Mouse (Mus musculus) forebrain, embryonic 14.5 days (tissue): ENCODE data around the gene Zbtb3. TPM values are rescaled to one million over a fixed set of nuclear protein-coding genes. Genes with fewer than 3 reads are reported as not detected.

Experiments
- ATAC-seq: fragments of 200-750 bp; cut with Nextera tagmentation; 2 replicates; pipeline ENCODE4 v1.8.0; 2017; ENCODE audit warnings: mild to moderate bottlenecking, moderate library complexity
- DNase-seq: peaks from one replicate; pipeline ENCODE4 v3.0.0-alpha.2; 2015; ENCODE audit warnings: low spot score
- H3K27ac ChIP-seq: fragments of 300-500 bp; sonication (generic); 2 replicates; pipeline ENCODE4 v1.5.1; 2014; ENCODE audit warnings: low read depth, mild to moderate bottlenecking, control low read depth, low read length, moderate library complexity
- H3K27me3 ChIP-seq: fragments of 300-500 bp; sonication (generic); replicated peaks from 2 replicates; pipeline ENCODE4 v1.6.1; 2014; ENCODE audit warnings: low read length, control low read depth, mixed read lengths; ENCODE audit not compliant: control insufficient read depth, insufficient read depth
- H3K36me3 ChIP-seq: fragments of 300-500 bp; sonication (generic); 2 replicates; pipeline ENCODE4 v1.6.1; 2014; ENCODE audit warnings: low read length, control low read depth; ENCODE audit not compliant: control insufficient read depth, insufficient read depth
- H3K4me1 ChIP-seq: fragments of 300-500 bp; sonication (generic); 2 replicates; pipeline ENCODE4 v1.6.1; 2014; ENCODE audit warnings: antibody characterized with exemption, low read length, control low read depth; ENCODE audit not compliant: control insufficient read depth, insufficient read depth
- H3K4me2 ChIP-seq: fragments of 300-500 bp; sonication (generic); 2 replicates; pipeline ENCODE4 v1.6.1; 2014; ENCODE audit warnings: mild to moderate bottlenecking, control low read depth, low read length
- H3K4me3 ChIP-seq: fragments of 300-500 bp; sonication (generic); 2 replicates; pipeline ENCODE4 v1.5.1; 2014; ENCODE audit warnings: low read depth, low read length, control low read depth
- H3K9ac ChIP-seq: fragments of 300-500 bp; sonication (generic); 2 replicates; pipeline ENCODE4 v1.6.1; 2014; ENCODE audit warnings: mild to moderate bottlenecking, low read length, control low read depth, moderate library complexity
- H3K9me3 ChIP-seq: fragments of 300-500 bp; sonication (generic); replicated peaks from 2 replicates; pipeline ENCODE4 v1.6.1; 2016; ENCODE audit warnings: low read length, control low read depth, mixed read lengths; ENCODE audit not compliant: control insufficient read depth
- WGBS: fragments of 180-500 bp; shearing (Covaris S2); extraction: QIAGEN DNeasy Blood & Tissue Kit; methylation state at CpG from one replicate; pipeline ENCODE4 v1.1.7; 2014; 5-methylcytosine and 5-hydroxymethylcytosine counted together
- polyA plus RNA-seq: library from polyadenylated mRNA; unstranded; fragments of >200 nt; fragmentation: Nextera tagmentation; extraction: Ambion mirVana; gene quantifications from 2 replicates; pipeline ENCODE4 v1.2.1, GENCODE M21; 2014

The Zbtb3 gene
- polyA plus RNA-seq = 9.0 and 9.7 TPM in 2 replicates

GRCm38 (mm10) chr19:8802130-8802821 lies at the start of gene Zbtb3:
Gene Zbtb3 (plus strand): TSS chr19:8802555.
- ATAC-seq = peak; percentile 97
- under 1% methylated on average over 30 of the region's 30 CpGs for WGBS

GRCm38 (mm10) chr19:8755652-8756051 lies 46.7 kb upstream of the Zbtb3 start:
- H3K4me2 ChIP-seq = peak overlapping the region; percentile 84; the same call in 1 of the 2 replicates
- DNase-seq (no peak), ATAC-seq (no peak)
- H3K27ac ChIP-seq = no peak overlapping the region
- H3K36me3 ChIP-seq = peaks cover 45% of the 10 kb centered on the region
- H3K27me3 ChIP-seq = no peaks in the 10 kb centered on the region
- no peak overlapping the region for H3K4me3 ChIP-seq
- no peak overlapping the region for H3K9ac ChIP-seq
- H3K9me3 ChIP-seq = no peaks in the 10 kb centered on the region
- H3K4me1 ChIP-seq = peaks cover 8% of the 10 kb centered on the region; the same call in 1 of the 2 replicates
- 85% methylated on average over 3 of the region's 3 CpGs for WGBS

More at GRCm38 (mm10) chr19:8802130-8802821, at the start of gene Zbtb3:
- peaks cover 18% of the 10 kb centered on the region for H3K36me3 ChIP-seq
- H3K4me3 ChIP-seq = peak within 1 kb of the TSS; percentile 52
- no peaks in the 10 kb centered on the region for H3K27me3 ChIP-seq
- peak within 1 kb of the TSS; percentile 64 for H3K4me2 ChIP-seq
- H3K4me1 ChIP-seq = peaks cover 13% of the 10 kb centered on the region
- DNase-seq = peak; percentile 99
- H3K27ac ChIP-seq = peak within 1 kb of the TSS; percentile 90
- peak within 1 kb of the TSS; percentile 56 for H3K9ac ChIP-seq
- no peaks in the 10 kb centered on the region for H3K9me3 ChIP-seq

GRCm38 (mm10) chr19:8756635-8757387 lies 45.5 kb upstream of the Zbtb3 start, which contains the start of gene Nxf1:
Gene Nxf1 (plus strand): TSS chr19:8757073.
- Histone ChIP-seq H3K4me3 (peak within 1 kb of the TSS; percentile 97), H3K9ac (peak within 1 kb of the TSS; percentile 94), H3K27me3 (no peaks in the 10 kb centered on the region), H3K9me3 (no peaks in the 10 kb centered on the region), H3K4me1 (peaks cover 8% of the 10 kb centered on the region; the same call in 1 of the 2 replicates), H3K27ac (peak within 1 kb of the TSS; percentile 82), H3K36me3 (peaks cover 35% of the 10 kb centered on the region), H3K4me2 (peak within 1 kb of the TSS; percentile 84)
- ATAC-seq = peak; percentile 96
- DNase-seq = peak; percentile 96
- under 1% methylated on average over 75 of the region's 75 CpGs for WGBS

GRCm38 (mm10) chr19:8757471-8757998 lies 44.8 kb upstream of the Zbtb3 start:
- ATAC-seq (no peak), DNase-seq (no peak)
- H3K9ac ChIP-seq = peak overlapping the region; percentile 94
- H3K4me2 ChIP-seq = peak overlapping the region; percentile 84
- H3K4me1 ChIP-seq = peaks cover 8% of the 10 kb centered on the region; the same call in 1 of the 2 replicates
- no peaks in the 10 kb centered on the region for H3K9me3 ChIP-seq
- WGBS = 7% methylated on average over 14 of the region's 14 CpGs
- peak overlapping the region; percentile 97 for H3K4me3 ChIP-seq
- no peaks in the 10 kb centered on the region for H3K27me3 ChIP-seq
- peaks cover 34% of the 10 kb centered on the region for H3K36me3 ChIP-seq
- peak overlapping the region; percentile 82; the same call in 1 of the 2 replicates for H3K27ac ChIP-seq

- H3K4me3 ChIP-seq = no peak overlapping the region
- H3K27ac ChIP-seq = no peak overlapping the region
- WGBS = 95% methylated on average over 2 of the region's 2 CpGs
- no peaks in the 10 kb centered on the region for H3K9me3 ChIP-seq
- H3K4me1 ChIP-seq = peaks cover 8% of the 10 kb centered on the region; the same call in 1 of the 2 replicates
- no peak for ATAC-seq
- 0 out of 2 replicates have a peak overlapping the region, but pooled peaks have one; percentile 84 for H3K4me2 ChIP-seq
- H3K27me3 ChIP-seq = no peaks in the 10 kb centered on the region
- DNase-seq = no peak
- no peak overlapping the region for H3K9ac ChIP-seq
- H3K36me3 ChIP-seq = peaks cover 35% of the 10 kb centered on the region
These were observed 43.5 kb upstream of the Zbtb3 start for GRCm38 (mm10) chr19:8758899-8759298.

- no peak overlapping the region for H3K27ac ChIP-seq
- no peak overlapping the region for H3K4me2 ChIP-seq
- H3K9me3 ChIP-seq = peaks cover 7% of the 10 kb centered on the region; the same call in 1 of the 2 replicates
- WGBS = 89% methylated on average over 2 of the region's 2 CpGs
- no peaks in the 10 kb centered on the region for H3K27me3 ChIP-seq
- H3K9ac ChIP-seq = no peak overlapping the region
- DNase-seq (no peak), ATAC-seq (no peak)
- H3K4me1 ChIP-seq = peaks cover 8% of the 10 kb centered on the region; the same call in 1 of the 2 replicates
- peaks cover 38% of the 10 kb centered on the region for H3K36me3 ChIP-seq
- no peak overlapping the region for H3K4me3 ChIP-seq
These were observed 41.6 kb upstream of the Zbtb3 start for GRCm38 (mm10) chr19:8760757-8761156.

GRCm38 (mm10) chr19:8763276-8763675 lies 39.1 kb upstream of the Zbtb3 start:
- ATAC-seq = no peak
- Histone ChIP-seq H3K36me3 (peaks cover 63% of the 10 kb centered on the region), H3K4me3 (no peak overlapping the region), H3K9me3 (peaks cover 7% of the 10 kb centered on the region; the same call in 1 of the 2 replicates), H3K27me3 (no peaks in the 10 kb centered on the region), H3K4me1 (no peaks in the 10 kb centered on the region), H3K27ac (no peak overlapping the region), H3K9ac (no peak overlapping the region), H3K4me2 (no peak overlapping the region)
- no peak for DNase-seq
- 97% methylated on average over 4 of the region's 4 CpGs for WGBS

GRCm38 (mm10) chr19:8765562-8765961 lies 36.8 kb upstream of the Zbtb3 start:
- no peak overlapping the region for H3K9ac ChIP-seq
- no peak overlapping the region for H3K27ac ChIP-seq
- H3K4me2 ChIP-seq = no peak overlapping the region
- WGBS = 99% methylated on average over 9 of the region's 9 CpGs
- peaks cover 7% of the 10 kb centered on the region; the same call in 1 of the 2 replicates for H3K9me3 ChIP-seq
- H3K36me3 ChIP-seq = peaks cover 85% of the 10 kb centered on the region
- ATAC-seq (no peak), DNase-seq (no peak)
- no peaks in the 10 kb centered on the region for H3K27me3 ChIP-seq
- H3K4me1 ChIP-seq = no peaks in the 10 kb centered on the region
- H3K4me3 ChIP-seq = no peak overlapping the region
